Mouse (Mus musculus) fat pad, adult 2 months (tissue): ENCODE results near the gene D230025D16Rik.

Source experiments
- DNase-seq: peaks from one replicate; pipeline ENCODE4 v3.0.0-alpha.2; 2011; ENCODE audit warnings: low read depth, low spot score; ENCODE audit errors: extremely low read depth

Gene D230025D16Rik

DNA sequence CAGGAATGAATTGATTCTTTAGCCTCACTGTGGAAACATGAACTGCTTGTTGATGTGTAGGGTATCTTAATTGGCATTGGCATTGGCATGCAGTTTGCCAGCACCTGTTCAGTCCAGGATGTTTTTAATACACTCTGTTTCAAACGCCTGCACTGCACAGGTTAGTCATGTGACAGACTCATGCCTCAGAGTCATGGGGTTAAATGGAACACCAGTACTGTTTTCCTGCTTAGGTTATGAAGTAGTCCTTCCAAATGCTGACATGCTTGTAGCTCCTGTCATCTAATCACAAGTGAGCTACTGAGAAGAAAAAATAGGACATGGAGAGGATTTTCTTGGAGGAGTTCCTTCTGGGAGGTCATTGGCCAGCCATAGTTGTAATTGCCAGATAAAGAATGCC is 10.3 kb downstream of the D230025D16Rik start:
- DNase-seq, result no peak

DNA sequence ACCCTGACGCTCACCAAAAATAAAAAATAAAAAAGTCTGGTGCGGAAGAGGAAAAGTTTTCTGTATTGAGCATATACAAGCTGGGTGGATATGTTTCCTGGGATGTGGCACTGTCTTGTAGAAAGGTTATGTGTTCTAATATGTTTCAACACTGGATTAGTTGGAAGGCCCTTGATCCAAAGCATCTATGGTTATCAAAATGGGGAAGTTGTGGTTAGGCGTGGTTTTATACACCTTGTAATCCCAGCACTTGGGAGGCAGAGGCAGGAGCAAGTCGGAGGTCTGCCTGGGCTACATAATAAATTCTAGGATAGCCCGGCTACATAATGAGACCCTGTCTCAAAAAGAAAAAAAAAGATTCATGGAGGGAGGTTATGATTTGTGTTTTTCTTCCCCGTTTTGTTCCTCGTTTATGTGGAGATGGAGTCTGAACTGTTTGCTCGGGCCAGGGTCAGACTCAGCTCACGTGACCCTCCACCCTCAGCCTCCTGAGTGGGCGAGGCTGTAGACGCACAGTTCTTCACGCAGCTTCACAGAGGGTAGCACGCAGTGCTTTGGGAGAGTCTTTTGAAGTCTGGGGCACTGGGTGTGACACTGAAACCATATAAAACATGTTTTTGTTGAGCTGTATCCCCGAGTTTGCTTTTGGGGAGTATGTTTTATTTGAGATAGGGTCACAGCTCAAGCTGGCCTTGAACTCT is 12.6 kb downstream of the D230025D16Rik start:
- DNase-seq, result no peak

DNA sequence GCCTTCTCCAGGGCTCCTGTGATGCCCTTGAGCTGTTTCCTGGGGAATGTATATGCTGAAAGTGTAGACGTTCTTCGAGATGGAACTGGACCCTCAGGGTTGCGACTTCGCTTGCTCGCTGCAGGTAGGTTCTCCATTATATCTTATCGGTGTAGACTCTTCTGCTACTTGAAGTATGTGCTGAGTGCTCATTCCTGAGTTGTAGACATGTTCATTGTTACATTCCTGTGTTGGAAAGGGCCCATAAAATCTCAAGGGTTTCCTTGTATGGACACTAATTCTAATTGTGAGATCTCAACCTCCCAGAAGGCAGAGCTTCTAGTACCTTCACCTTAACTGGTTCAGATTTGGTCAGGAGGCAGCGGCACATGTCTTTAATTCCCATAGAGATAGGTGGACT is 16.1 kb downstream of the D230025D16Rik start:
- DNase-seq, result no peak

DNA sequence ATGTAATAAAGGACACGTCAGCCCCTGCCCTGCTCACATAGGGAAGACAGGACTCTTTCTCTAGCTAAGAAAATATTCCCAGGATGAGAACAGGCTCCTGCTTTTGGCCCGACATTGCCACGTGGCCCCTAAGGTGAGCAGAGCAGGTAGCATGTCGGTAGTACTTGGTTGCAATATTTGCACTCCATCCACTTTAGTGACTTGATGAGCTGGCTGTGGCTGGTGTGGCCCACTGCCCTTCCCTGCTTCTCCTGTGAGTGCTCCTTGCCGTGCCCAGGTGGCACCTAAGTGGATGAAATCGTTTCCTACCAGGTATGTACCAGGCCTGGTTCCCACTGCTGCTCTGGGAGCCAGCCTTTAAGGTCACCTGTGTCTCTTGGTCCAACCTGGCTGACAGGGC is 27.0 kb downstream of the D230025D16Rik start:
- no peak for DNase-seq

DNA sequence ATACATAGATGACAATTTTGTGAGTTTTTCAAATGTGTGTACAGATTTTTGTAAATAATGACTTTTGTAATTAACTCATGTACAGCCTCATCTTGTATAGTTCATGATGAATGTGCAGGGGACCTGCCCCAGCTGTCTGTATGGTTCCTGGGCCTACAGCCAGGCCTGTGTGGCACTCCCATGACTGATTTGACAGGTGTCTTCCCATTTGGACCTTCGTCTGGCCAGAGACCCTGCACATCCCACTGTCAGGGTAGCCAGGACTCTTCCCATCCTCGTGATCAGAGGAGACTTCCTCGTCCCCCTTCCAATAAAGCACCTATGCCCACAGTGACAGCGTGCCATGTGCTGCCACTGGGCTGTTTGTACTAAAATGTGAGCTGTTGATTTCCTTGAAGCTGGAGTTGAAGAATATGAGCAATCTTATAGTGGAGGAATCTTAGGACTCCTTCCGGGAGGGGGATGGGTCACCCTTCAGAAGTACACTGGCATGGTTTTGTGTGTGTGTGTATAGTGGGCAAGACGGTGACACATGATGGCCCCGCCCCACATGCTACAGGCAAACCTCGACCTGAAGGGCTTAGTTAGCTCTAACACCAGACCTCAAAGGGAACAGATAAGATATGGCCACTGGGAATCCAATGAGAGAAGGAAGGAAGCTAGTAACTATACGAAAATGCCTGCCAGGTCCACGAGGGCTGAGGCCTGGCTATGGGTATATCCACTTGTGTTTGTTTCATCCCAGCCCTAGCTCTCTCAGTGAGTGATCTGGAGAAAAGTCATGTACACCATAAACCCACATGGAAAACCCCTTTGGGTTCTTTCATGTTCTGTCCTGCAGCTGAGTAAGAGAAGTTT is 28.0 kb downstream of the D230025D16Rik start:
- DNase-seq, result no peak

DNA sequence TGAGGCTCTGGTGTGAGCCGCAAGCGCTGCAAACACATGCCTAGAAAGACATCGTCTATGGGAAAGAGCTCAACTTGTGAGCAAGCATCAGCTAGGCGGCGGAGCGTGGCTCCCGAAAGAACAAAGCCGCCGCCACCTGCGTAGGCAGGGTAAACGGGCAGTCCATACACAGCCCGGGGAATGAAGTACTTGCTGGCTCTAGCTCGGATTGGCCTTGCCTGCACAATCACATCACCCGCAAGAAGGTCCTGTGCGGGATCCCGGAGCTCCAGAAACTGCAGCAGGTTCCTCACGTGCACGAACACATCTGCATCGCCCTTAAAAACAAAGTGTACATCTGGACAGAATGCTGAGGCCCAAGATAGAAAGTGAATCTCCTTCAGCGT is 28.8 kb downstream of the D230025D16Rik start:
- DNase-seq, result no peak

DNA sequence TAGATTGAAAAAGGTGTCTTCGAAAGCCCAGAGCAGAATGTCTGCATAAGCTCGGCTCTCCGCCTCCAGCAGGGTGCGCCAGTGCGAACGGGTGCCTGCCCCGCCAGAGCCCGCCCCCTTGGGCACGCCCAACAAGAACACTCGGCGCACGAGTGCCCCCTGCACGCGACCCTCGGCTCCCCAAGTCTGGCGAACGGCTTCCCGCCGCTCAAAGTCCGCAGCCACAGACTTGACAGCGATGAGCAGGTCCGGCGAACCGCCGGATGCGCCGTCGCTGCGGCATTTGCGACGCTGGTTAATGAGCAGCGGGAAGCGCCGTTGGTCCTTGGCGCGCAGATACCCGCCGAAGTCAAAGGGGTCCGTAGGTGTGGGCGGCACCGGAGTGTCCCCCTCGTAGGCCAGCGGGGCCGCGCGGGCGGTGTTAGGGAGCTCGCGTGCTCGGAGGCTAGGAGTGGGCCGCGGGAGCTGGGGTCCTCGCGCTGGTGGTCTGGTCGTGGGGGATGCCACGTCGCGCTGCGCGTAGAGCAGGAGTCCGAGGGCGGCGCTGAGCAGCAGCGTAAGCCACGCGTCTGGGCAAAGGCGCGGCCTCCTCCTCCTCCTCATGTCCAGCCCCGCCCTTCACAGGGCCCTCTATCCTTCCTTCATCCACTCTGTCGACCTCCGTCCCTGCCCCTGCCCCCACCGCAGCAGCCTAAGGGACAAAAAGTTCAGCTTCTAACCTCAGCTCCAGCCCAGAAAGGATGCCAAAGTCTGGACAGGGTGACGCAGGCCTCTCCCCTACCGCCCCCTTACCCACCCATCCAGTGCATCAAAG is 29.4 kb downstream of the D230025D16Rik start:
- no peak for DNase-seq

DNA sequence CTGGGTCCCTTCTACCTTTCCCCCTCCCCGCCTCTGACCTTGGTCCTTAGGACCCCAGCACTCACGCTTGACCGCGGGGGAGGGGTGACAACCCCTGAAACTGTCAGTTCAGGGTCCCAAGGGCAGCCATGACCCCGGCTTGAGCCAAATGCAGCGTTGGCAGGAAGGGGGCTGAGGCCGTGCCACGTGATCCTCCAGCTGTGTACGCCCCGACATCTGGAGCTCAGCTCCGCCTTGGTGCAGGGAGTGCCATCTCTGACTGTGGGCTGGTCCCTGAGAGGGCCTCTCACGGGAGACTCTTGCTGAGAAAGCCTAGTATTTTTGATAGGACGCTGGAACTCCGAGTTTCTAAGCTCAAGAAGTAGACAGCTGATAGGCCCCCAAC is 30.0 kb downstream of the D230025D16Rik start, which contains the start of gene B3gnt9:
Gene B3gnt9 (minus strand): TSS at position 188 of the 385 bp plus-strand sequence.
- no peak for DNase-seq

GRCm38 (mm10) chr8:105257318-105258114 is 32.6 kb downstream of the D230025D16Rik start:
- no peak for DNase-seq

DNA sequence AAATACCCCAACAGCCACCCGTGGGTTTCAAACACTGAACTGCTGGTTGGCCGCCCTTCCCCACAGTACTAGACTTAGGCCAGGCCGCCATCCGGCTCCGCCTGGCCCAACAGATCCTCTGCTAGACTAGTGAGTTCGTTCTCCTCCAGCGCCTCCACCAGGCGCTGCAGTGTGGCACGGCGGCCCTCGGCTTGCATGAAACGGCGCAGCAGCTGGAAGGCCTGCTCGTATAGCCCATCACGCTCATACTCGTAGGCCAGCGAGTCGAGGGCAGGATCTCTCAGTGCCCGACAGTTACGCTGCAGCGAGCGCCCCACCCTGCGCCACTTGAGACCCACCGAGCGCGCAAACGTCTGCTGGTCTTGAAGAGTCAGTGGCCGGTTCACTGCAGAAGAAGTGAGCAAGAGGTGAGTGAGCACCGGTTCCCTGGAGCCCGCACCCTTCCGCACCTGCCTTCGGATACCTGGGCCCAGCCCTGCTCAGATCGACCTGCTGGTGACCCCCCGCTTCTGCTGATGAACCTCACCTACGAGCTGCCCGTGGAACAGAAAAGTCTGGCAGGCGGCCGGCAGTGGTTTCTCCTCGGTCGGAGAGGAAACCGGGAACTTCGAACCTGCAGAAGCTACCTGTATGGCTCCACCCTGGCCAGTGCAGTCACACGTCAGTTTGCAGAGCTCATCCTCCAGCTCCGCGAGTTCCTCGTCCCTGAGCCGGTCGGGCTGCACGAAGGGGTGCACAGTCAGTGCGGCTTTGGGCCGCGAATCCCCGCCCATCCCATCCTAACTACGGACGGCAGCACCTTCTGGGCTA is 34.2 kb downstream of the D230025D16Rik start:
- DNase-seq, result no peak

DNA sequence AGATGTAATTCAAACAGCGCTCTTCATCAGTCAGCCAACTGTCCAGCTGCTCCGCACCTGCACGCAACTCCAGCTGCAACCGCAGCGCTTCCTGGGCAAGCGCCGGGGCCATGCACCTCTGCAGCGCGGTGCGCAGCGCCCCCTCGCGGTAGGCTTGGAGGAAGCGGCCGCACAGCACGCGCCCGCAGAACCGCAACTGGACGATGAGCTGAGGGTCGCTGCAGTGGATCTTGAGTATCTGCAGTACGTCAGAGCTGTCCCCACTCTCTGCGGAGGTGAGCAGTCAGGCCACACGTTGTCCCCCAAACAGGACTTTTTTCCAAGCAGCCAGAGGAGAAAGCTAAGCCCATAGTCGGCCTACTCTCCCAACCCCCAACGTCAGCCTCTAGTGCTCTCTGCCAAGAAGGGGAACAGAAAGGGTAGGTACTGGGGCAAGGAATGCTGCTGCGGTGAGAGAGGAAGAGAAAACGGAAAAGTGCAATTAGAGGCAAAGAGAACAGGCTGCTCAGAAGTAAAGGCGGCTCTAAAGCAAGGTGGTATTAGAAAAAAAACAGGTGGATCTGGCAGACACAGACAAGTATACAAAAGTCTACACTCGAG is 34.9 kb downstream of the D230025D16Rik start:
- DNase-seq, result no peak

DNA sequence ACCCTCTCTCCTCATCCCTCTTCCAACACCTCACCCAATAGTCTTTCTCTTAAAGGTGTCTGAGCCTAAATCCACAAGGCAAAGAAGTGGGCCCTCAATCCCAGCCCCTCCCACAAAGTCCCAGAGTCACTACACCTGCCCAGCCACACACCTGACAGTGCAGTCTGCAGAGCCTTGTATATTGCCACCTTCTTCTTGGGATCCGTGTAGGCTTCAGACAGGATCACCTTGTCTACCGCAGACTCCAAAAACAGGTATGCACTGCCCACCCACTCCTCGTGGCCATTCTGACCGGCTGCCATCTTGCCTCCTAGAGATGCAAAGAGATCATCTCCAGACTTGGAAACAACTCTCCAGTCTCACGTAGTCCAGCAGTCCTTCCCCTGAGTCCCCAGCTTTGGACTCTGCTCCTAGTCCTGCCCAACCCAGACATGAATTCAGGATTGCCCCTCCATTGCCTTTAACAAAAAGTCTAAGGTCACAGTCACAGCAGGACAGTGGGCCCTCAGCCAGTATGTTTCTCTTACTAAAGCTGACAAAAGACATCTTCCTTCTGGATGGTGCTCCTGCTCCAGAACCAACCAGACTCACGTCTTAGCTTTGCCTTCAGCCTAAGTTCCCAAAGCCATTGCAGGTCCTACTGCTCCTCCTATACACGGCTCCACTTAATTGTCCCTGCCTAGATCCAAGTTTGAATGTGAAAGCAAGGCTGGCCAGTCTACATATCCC is 35.6 kb downstream of the D230025D16Rik start:
- no peak for DNase-seq

- no peak for DNase-seq
Observed at GRCm38 (mm10) chr8:105261326-105261980, 36.5 kb downstream of the D230025D16Rik start.

DNA sequence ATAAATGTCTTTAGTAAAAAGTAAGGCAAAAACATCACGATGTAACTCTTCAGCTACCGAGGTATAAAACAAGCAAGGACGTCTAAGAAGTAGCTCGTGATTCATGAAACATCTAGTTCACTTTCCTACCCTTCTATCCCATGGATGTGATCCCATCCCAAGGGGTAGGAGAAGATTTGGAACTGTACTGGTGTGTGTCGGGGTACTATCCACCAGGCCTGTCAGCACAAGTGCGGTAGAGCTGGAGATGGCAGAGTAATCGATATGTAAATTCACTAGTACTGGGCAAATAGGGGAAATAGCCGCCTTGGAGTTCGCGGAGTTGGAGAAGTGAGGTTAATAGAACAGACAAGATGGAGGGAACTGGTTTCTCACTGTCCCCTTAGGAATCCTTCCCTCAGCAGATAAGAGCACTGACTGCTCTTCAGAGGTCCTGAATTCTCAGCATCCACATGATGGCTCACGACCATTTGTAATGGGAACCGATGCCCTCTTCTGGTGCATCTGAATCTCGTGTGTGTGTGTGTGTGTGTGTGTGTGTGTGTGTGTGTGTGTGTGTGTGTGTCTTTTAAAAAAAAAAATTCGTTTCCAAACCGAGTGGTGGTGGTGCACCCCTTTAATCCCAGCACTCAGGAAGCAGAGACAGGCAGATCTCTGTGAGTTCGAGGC is 38.4 kb downstream of the D230025D16Rik start:
- DNase-seq, result no peak

- DNase-seq, result no peak
Observed at GRCm38 (mm10) chr8:105264024-105264982, 39.4 kb downstream of the D230025D16Rik start, which contains the start of the genes Tradd and Fbxl8. TSS of gene Tradd (minus strand) at chr8:105264609. TSS of gene Fbxl8 (plus strand) at chr8:105264648.

- no peak for DNase-seq
Observed at GRCm38 (mm10) chr8:105265128-105265527, 40.2 kb downstream of the D230025D16Rik start.
